Mouse (Mus musculus) gastrocnemius, adult 18-20 months (tissue): ENCODE measurements at regions not wholly inside any gene's neighbourhood (a gene's known extent, or its start where the extent isn't known, plus 50 kb on each side); places are given as distances from the start of the nearest gene placed in this dataset.

Experiments used
- DNase-seq: peaks from one replicate; pipeline ENCODE4 v3.0.0; 2021; ENCODE audit warnings: low spot score

DNA sequence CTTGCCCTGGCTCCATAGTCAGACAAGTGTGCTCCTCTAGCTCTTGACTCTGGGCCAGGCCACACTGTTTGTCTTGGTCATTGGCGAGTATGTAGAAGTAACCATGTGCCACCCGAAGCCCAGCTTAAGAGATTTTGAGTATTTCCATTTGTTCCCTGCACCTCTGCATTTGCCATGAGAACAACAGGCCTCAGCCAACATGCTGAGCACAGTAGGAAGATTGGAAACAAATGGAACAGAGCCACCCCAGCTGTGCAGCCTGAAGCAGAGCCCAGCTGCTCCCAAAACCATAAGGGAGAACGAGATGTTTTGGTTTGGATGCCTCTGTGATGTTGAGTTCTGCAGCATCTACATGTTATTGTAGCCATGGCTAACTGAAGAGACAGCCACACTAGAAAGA is 433.1 kb upstream of the Gm6657 start:
- DNase-seq, result no peak

DNA sequence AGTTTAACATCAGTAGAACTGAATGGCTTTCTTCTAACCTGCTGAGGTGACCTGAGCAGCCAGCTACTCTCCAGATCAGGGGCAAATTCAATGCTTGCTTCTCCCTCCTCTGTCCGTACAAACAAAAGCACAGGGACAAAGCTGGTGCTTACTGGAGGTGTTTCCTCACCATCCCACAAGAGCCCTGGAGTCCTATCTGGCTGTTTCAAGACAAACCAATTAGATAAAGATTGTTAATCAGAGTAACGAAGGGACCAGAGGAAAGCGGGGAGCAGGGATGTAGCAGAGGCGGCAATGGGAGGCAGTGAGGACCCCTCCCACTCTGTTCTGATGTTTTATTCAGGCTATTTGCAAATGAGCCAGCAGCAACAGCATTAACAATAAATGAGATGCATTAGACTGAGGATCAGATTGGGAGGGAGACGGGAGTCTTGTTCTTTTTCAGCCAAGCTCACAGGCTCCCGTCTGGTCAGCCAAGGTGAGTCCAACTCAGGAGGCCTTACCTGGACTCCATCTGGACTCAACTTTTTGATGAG is 418.0 kb upstream of the Gm6657 start:
- DNase-seq, result no peak

DNA sequence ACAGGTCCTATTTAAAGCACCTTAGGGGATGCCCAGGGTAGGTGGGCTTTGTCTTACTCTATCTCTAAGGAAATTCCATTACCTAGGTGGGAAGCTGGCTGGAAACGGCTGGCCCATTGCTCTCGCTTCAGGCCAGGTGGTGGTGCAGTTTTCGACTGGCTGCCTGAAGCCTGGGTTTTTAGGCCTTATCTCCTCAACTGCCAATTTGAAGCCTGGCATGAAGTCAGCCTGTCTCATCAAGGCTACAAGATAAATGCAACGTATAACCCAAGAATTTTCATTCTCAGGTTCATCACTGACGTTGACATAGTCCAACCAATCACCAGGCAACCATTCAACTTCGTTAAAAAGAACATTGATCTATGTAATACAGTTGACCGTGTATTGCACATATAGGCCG is 417.3 kb upstream of the Gm6657 start:
- no peak for DNase-seq

DNA sequence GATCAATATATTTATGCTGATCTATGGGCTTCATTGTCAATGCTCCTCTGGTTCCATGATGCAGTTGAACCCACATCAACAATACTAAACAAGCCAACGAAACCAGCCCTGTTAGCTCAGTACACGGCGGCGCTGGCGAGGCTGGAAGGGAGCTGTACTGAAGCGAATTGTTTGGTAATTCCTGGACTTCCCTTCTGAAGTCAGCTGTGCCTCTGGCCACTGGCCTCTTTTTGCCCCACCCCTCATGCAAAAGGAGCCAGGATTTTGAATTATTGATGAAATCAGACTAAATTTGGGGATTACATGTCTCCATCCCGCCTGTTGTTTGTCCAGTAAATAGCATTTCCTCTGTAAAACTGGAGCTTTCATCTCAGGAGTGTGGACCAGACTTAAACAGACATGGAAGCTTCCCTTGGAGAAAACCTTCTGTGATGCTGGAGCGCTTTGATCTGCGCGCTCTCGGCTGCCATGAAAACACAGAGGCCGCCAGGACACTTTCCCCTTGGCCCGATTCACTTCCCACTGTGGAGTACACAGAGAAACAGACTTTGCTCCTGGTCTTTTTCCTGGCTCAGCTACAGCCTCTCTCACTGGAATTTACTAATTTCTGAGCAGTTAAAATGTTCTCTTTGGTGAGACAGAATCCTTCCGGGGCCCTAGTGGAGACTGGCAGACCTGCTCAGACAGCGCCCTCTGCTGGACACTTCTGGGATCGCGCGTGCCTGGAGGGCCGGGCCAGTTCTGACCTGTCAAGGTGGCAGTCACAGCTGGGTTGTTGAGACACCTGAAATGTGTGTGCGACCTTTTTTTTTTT is 412.9 kb upstream of the Gm6657 start:
- peak; percentile 84 for DNase-seq

DNA sequence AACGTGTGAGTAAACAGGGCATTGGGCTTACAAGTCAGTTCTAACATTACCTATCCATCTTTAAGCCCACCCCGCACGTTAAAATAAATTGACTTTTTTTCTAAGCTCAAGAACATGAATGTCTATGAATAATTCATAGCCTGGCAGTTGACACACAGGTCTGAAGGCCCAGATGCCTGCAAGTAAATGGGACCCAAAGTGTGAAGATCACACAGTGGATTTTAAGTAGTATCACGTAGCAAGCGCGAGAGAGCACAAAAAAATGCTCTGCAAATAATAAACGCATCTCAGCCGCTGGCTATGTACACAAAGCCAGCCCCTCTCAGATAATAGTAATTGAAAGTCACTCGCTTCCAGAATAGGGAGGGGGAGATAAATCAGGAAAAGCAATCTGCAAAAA is 410.1 kb upstream of the Gm6657 start:
- no peak for DNase-seq

DNA sequence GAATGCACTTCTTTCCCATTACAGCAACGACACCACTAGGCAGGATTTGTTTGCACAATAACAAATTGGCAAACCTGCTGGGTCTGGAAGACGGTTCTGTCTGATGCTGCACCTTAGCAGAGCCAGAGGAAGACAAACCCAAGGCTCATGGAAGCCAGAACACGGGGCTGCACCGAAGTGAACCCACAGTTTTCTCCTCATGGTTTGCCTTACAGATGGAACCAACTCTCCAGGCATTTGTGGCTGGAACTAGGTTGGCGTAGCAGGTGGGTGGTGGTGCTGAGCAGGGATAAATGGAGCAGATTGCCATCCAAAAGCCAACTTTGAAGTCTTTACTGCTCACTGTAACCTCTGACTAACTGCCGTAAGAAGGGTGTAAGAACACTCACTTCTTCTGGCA is 408.4 kb upstream of the Gm6657 start:
- no peak for DNase-seq

DNA sequence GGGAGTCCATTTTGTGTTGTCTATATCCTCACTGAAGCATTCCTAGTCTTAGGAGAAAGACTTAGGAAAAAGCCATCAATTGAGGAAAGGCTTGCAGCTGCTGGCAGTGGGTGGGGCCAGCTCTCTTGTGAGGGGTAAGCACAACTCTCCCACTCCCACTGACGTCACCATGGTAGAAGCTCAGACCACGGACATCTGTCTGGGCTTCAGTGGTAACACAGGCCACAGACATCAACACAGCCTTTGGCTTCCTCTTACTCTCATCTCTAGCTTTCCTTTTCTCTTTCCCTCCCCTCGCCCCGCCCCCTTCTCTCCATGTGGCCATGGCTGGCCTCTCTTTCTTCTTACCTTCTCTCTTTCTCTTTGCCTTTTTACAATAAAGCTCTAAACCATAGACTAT is 407.4 kb upstream of the Gm6657 start:
- no peak for DNase-seq

DNA sequence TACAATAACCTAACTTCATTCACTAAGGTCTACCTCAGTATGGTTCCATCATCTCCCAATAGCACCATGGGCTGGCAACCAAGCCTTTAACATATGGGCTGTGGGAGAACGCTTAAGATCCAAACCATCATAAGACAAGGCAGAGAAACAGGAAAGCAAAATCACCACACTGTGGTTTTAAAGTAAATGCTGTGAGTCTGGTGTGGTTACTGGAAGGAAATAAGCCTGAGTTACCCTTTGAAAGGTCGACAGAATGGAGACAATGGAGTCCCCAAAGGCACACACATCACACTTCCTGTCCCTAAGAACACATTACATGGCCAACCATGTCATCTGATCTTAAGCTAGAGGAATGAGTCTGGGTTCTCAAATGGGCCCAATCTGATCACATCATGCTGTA is 405.8 kb upstream of the Gm6657 start:
- DNase-seq, result no peak

DNA sequence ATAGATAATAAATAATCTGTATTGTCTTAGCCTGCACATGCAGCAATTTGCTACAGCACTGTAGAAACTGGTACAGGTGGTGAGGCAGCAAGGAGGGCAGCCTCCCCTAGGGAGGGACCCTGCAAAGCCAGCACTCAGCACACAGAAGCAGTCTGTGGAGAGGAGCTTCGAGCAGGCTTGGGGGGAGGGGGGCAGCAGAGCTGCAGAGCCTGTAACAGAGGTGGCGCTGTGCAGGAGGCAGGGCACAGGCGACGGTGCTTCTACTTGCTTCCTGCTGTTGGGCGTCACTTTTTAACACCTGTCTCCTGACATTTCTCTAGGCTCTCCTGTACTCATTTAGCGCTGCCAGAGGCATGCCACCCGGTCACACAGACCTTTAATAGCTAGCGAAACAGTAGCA is 404.6 kb upstream of the Gm6657 start:
- DNase-seq, result no peak

DNA sequence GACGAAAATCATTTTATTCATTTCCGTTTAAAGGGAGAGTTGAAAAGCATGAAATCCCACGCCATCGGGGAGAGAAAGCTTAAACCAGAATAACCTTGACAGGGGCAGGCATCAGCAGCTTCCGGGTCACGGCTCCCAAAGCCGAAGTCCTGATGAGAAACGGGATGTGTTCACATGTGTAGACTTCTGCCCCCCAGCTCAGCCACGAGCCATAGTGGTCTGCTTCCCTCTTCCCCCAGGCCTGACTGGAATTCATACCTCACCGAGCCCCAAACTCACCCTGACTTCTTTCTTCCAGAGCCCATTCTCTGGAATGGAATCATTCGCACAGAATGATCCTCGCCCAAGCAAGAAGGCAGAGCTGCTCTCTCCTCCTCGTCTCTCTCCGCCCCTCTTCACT is 404.2 kb upstream of the Gm6657 start:
- DNase-seq, result no peak

DNA sequence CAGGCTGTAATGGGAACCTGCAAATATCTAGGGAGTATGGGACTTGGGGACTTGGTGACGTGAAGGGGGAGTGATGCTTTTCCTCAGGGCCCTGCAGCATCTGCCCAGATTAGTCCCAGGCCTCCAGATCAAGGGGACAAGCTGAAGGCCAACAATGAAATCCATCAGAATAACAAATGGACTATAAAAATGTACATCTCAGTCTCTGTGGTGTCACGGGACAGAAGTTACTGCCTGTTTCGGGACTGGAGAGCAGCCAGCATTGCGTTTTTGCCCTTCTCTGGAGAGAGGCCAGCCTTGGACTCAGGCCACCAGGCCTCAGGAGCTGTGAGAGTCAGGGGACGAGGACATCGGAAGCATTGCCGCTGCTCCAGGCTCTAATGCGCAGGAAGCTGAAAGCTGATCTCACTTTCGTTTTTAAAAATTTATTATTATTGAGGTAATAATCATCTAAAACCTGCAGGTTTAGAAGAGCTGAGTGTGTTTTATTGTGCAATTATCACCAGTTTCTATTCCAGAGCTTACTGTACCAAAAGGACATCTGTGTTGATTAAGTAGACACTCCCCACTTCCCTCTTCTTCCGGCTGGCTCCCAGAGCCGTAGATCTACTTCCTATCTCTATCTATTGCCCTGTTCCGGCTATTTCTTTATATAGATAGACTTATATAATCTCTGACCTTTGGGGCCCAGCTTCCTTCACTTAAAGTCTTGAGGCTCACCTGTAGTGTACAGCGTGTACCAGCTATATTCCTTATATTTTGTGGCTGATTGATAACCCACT is 403.0 kb upstream of the Gm6657 start:
- peak; percentile 33 for DNase-seq

DNA sequence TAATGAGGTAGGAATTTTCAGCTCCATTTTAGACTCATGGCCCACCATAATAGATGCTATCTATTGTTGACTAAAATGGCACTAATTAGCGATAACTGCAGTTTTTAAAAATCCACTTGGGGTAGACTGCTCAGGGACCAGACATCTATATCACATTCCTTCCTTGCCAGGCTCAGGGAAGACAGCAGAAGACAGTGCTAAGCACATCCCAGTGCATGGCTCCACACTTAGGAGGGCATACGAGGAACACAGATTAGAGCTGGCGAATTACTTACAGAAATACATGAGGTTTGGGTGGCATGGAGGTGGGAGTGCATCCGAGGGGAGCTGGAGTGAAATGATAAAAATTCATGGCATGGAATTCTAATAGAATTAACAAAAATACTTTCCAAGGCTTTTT is 395.5 kb upstream of the Gm6657 start:
- no peak for DNase-seq

DNA sequence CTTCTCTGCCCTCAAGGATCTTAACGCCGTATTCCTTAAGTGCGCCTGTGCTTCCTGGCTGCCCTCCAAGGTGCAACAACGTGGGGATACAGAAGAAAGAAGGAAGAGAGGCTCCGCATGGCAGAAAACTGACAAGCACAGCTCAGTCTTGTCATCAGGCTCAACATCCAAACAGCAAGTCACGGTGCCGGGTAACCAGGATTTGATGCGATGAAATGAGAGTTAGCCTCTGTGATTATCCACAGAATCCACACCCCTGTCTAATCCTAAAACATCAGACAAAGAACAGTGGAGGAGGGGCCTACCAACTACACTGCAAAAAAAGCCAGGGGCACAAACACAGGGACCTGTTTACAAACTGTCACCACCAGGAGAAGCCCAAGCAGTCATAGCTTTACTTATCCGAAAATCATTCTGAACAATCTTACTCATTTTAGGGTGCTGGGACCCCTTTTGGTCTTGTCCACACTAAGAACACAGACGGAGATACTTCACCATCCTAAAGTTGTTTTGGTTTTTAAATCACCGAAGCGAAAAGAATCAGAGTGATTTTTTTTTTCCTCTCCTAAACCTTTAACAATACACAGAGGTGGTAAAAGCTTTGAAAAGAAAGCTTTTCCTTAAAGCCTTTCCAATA is 394.8 kb upstream of the Gm6657 start:
- no peak for DNase-seq

DNA sequence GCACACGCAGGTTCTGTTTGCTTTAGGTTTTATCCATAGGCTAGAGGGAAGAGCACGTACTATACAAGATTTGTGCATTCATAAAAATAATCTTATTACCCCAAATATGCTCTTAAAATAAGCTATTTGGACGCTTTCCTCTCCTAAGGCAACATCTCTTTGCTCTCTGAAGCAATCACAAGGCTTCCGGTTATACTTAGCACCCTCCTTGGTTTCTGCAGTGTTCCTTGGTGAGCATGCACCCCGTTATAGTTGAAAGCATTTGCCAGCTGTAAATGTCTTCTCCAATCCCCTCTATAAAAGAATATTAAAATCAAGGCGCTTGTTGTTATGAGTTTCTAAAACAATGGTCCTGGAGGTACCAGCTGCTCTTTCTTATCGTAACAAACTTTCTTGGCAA is 386.4 kb upstream of the Gm6657 start:
- no peak for DNase-seq

DNA sequence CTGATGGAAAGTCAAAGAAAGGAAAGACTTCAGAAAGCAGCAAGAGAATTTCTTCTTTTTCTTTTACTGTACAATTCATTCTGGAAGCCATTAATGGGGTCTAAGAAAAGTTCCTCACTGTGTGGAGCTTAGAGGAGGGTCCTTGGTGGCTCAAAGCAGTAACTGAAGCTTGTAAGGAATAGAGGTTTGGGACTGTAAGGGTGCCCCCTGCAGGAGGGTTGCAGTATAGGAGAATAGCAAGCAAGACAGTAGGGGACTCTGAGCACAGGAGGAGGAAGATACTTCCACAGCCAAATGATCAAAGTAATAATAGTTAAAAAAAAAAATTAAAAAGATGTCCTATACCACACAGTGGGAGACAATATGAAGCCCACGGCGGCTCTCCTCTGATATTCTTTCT is 382.8 kb upstream of the Gm6657 start:
- peak; percentile 20 for DNase-seq

DNA sequence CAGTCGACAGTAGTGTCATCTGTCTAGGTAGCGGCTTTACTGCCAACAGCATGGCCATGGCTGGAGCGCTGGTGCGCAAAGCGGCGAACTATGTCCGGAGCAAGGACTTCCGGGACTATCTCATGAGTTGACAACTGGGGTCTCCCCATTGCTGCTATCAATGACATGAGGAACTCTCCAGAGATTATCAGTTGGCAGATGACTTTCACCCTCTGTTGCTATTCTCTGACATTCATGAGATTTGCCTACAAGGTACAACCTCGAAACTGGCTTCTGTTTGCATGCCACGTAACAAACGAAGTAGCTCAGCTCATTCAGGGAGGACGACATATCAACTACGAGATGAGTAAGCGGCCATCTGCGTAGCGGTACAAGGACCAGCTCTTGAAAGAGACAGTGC is 374.6 kb upstream of the Gm6657 start:
- DNase-seq, result no peak

DNA sequence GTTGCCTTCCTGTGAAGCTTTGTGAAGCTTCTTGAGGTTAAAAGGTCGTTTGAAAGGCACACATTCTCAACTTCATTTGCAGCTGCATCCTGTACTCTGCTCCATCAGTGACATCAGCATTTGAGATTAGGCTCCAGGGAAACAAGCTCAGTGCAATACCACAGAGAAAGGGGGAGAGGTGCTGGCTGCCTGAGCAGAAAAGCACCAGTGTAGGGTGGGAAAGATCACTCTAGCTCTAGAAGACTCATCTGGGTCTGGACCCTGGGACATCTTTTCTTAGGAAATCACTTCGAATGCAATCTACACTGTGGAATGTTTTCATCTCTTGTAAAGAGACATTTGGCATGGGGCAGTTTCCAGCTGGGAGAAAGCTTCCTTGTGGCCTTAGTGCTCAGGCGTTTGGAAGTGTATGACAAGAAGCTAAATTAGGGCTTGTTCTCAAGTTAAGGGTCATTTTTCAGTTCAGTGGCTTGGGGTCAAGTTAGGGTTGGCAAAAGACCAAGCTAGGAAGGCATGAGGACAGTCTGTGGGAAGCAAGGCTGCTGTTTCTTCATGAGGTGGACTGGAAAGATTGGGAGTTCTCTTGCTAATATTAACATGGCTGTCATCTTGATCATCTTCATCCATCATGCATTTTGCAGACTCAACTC is 370.5 kb upstream of the Gm6657 start:
- peak; percentile 63 for DNase-seq

DNA sequence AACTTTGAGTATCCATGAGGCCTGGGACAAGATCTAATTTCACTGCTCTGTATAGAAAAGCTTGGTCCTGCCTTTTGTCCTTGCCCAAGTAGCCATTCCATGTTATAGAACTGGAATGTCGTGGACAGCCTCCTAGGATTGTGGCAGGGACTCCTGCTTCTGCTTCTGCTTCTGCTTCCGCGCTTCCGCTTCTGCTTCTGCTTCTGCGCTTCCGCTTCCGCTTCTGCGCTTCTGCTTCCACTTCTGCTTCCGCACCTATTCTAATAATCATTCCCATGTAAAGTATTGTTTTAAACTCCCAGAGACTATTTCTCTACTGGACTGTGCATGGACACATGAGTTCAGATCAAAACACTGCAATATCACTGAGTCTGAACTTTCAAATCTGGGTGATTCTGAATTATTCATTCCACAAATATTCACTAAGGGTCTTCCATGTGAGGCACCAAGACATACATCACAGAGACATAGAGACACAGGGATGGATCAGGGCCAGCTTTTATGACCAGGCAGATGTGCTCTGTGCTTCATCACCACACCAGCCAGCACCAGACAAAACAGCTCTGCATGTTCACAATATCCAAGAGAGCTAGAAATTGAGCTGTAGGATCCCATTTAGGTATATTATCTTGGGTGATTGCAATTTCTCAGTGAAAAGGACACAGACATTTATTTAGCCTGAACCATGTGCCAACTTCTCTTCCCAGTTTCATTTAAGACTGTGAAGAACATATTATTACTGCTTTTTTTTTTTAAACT is 360.5 kb upstream of the Gm6657 start:
- DNase-seq, result no peak

DNA sequence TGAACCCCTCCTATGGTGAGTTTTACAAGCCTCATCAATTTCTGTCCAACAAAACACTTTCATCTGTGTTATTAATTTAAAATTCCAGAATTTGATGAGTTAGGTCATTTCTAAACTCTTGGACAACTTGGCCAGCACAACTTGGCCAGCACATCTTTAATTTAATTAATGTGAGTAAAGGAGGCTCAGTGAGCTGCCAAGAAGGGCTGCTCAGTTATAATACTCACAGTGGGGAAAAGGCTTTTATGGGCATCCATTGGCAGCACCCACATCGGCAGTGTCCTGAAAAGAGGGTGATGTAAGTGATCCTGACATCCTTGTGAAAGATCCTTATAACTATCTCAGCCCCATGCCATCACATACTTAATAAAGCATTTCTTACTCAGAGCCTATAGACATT is 359.2 kb upstream of the Gm6657 start:
- no peak for DNase-seq

DNA sequence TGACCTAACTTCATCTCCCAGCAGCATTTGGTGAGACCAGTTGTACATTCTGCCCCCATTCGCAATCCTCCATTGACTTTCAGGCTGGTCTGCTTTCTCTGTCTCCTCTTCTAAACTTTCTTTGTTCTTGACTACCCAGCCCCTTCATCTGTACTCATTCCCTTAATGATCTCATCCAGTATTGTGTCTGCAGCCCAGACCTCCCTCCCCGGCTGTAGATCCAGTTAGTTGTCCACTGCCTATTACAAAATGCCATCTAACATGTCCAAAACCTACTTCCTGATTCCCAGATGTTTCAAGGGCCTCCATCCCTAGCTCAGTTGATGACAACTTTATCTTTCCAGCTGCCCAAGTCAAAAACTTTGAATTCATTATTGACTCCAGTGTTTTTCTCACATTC is 357.8 kb upstream of the Gm6657 start:
- no peak for DNase-seq

DNA sequence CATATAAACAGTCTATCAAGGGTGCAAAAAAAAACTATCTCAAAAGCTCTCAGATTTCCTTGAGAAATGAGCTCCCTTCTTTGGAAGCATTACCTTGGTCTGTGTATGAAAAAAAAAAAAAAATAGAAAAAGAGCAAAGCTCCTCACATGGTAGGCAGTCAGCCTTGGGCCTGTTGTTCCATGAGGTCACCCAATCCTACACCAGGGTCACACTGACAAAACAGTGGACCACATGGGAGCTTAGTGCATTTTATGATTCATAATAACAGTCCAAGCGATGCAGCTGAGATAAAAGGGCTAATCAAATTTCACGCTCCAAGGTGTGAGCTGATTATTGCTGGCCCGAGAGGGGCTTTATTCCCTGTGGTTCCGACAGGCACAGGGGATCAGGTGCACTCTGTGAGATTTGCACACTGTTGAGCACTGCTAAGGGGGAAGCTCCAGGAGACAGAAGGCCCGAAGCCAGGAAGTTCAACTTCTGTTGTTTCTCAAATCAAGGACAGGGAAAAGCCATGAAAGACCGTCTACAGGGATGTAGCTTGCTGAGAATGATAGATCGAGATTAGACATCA is 352.1 kb upstream of the Gm6657 start:
- no peak for DNase-seq
